Mouse (Mus musculus): ENCODE measurements at regions not wholly inside any gene's neighbourhood (a gene's known extent, or its start where the extent isn't known, plus 50 kb on each side); places are given as distances from the start of the nearest gene placed in this dataset.
"Not testable (repeated sequence)": the region's sequence is repeated elsewhere in the genome, so short reads cannot be mapped to it uniquely, and the experiment has no call there.

DNA sequence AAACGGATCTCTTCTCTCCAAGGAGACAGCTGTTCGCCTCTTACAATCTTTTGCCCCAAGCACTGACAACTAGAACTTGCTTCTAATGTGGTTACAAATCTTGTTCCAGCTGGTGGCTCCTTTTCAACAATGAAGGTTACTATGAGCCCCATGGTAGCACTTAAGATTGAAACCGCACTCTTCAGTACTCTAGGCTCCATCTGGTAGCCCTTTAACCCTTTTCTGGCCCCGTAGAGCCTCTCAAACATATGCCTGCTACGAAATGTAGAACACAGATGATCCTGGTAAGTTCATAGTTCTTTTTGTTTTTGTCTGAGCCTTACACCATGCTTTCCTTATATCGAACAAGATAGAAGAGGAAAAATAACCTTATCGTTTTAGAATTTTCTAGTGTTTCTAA lies 558.2 kb downstream of the Isl1 start:
- no peak; the same call in 1 of the 2 replicates for ATAC-seq (ENCODE audit: low FRiP score, low read depth)
- no peak overlapping the region for H3K4me2 ChIP-seq (replicated peaks)
- H3K27ac ChIP-seq = no peak overlapping the region

DNA sequence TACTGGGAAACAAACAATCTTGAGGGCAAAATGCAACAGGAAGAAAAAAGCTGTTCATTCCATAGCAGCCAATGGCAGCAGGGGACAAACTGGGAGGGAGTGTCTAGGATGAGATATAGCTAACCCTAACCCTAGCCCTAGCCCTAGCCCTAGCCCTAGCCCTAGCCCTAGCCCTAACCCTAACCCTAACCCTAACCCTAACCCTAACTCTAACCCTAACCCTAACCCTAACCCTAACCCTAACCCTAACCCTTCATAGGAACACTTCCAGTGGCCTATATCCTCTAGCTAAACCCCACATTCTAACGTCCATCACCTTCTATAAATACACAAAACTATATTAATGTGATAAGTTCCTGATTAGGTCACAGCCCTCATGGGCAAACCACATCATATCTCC lies 567.4 kb downstream of the Isl1 start:
- not testable (repeated sequence) for H3K9me3 ChIP-seq; H3K4me3 ChIP-seq; H3K27me3 ChIP-seq; H3K36me3 ChIP-seq; H3K9ac ChIP-seq; H3K4me2 ChIP-seq (replicated peaks); H3K4me1 ChIP-seq; H3K27ac ChIP-seq; ATAC-seq (ENCODE audit: low FRiP score, low read depth)
- 70% methylated on average over 1 of the region's 1 CpGs for WGBS

More for the DNA sequence above, 558.2 kb downstream of the Isl1 start:
- WGBS = 52% methylated on average over 7 of the region's 7 CpGs
- H3K9me3 ChIP-seq = no peaks in the 10 kb centered on the region
- H3K9ac ChIP-seq = no peak overlapping the region
- H3K4me1 ChIP-seq = no peaks in the 10 kb centered on the region
- H3K36me3 ChIP-seq = no peaks in the 10 kb centered on the region
- H3K27me3 ChIP-seq = no peaks in the 10 kb centered on the region
- H3K4me3 ChIP-seq = no peak overlapping the region

DNA sequence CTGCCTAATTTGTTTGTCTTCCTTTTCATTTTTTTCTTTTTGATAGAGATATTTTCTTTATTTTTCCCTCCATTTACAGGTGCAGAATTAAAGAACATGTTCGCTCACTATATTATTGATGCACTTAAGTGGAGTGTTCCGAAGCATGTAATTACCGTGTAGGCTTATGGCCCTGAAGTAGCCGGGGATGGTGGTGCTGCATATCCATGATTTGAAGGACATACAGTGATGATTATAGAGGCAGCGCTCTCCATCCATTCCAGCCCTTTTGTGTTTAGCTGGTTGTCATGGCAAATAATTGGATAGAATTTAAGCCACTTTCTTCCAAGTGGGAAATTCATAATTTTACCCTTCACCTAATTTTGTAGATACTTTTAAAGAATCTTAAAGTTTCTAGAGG lies 581.5 kb downstream of the Isl1 start:
- Histone ChIP-seq H3K27me3 (no peaks in the 10 kb centered on the region), H3K9ac (no peak overlapping the region), H3K9me3 (no peaks in the 10 kb centered on the region), H3K4me1 (no peaks in the 10 kb centered on the region), H3K27ac (no peak overlapping the region), H3K4me3 (no peak overlapping the region), H3K4me2 (replicated peaks) (no peak overlapping the region), H3K36me3 (no peaks in the 10 kb centered on the region)
- no peak for ATAC-seq (ENCODE audit: low FRiP score, low read depth)
- 87% methylated on average over 5 of the region's 5 CpGs for WGBS

- Histone ChIP-seq H3K4me2 (replicated peaks) (no peak overlapping the region), H3K4me1 (no peaks in the 10 kb centered on the region), H3K4me3 (no peak overlapping the region), H3K9ac (no peak overlapping the region), H3K27me3 (no peaks in the 10 kb centered on the region), H3K27ac (no peak overlapping the region), H3K9me3 (no peaks in the 10 kb centered on the region), H3K36me3 (no peaks in the 10 kb centered on the region)
- WGBS = 61% methylated on average over 5 of the region's 5 CpGs
- no peak for ATAC-seq (ENCODE audit: low FRiP score, low read depth)
These were observed 584.0 kb downstream of the Isl1 start for GRCm38 (mm10) chr13:115725356-115725952.

GRCm38 (mm10) chr13:115719276-115719675 lies 590.2 kb downstream of the Isl1 start:
- Histone ChIP-seq H3K4me3 (no peak overlapping the region), H3K27ac (no peak overlapping the region), H3K36me3 (no peaks in the 10 kb centered on the region), H3K9me3 (no peaks in the 10 kb centered on the region), H3K27me3 (no peaks in the 10 kb centered on the region), H3K4me1 (no peaks in the 10 kb centered on the region), H3K9ac (no peak overlapping the region), H3K4me2 (replicated peaks) (no peak overlapping the region)
- ATAC-seq (ENCODE audit: low FRiP score, low read depth) = no peak
- WGBS = 76% methylated on average over 2 of the region's 2 CpGs

DNA sequence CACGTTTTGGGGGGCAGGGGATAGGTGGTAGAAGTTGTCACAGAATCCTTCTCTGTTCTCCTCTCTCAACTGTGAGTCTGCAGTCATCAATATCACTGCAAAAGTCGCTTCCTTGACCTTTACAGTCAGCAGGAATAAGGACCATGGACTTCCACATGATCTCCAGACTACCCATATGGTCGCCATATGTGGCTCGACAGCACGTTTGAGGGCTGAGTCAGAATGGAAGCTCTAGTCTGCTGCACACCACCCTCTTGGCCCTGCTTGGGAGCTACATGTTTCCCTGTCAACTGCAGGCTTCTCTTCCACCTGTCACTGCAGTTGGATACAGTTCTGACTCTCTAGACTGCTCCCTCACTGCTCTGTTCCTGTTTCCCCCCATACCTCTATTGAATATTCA lies 590.6 kb downstream of the Isl1 start:
- 37% methylated on average over 5 of the region's 5 CpGs for WGBS
- no peaks in the 10 kb centered on the region for H3K4me1 ChIP-seq
- ATAC-seq (ENCODE audit: low FRiP score, low read depth) = no peak

GRCm38 (mm10) chr13:115696197-115696596 lies 594.4 kb upstream of the Itga1 start:
- WGBS = 8% methylated on average over 2 of the region's 2 CpGs
- no peak overlapping the region for H3K4me3 ChIP-seq
- no peaks in the 10 kb centered on the region for H3K36me3 ChIP-seq
- no peaks in the 10 kb centered on the region for H3K4me1 ChIP-seq
- ATAC-seq (ENCODE audit: low FRiP score, low read depth) = no peak
- no peak overlapping the region for H3K27ac ChIP-seq
- no peaks in the 10 kb centered on the region for H3K27me3 ChIP-seq
- no peak overlapping the region for H3K4me2 ChIP-seq (replicated peaks)
- no peaks in the 10 kb centered on the region for H3K9me3 ChIP-seq
- no peak overlapping the region for H3K9ac ChIP-seq

More for the DNA sequence above, 590.6 kb downstream of the Isl1 start:
- no peaks in the 10 kb centered on the region for H3K36me3 ChIP-seq
- H3K9me3 ChIP-seq = no peaks in the 10 kb centered on the region
- H3K4me2 ChIP-seq (replicated peaks) = no peak overlapping the region
- H3K9ac ChIP-seq = no peak overlapping the region
- H3K27ac ChIP-seq = no peak overlapping the region
- no peak overlapping the region for H3K4me3 ChIP-seq
- H3K27me3 ChIP-seq = no peaks in the 10 kb centered on the region

GRCm38 (mm10) chr13:115687426-115687825 lies 585.7 kb upstream of the Itga1 start:
- Histone ChIP-seq H3K4me2 (replicated peaks) (no peak overlapping the region), H3K9ac (no peak overlapping the region), H3K27ac (no peak overlapping the region), H3K4me1 (no peaks in the 10 kb centered on the region), H3K27me3 (no peaks in the 10 kb centered on the region), H3K4me3 (no peak overlapping the region), H3K9me3 (no peaks in the 10 kb centered on the region), H3K36me3 (no peaks in the 10 kb centered on the region)
- no peak; the same call in 1 of the 2 replicates for ATAC-seq (ENCODE audit: low FRiP score, low read depth)
- WGBS = 23% methylated on average over 4 of the region's 4 CpGs

- Histone ChIP-seq H3K27ac (no peak overlapping the region), H3K36me3 (no peaks in the 10 kb centered on the region), H3K9me3 (no peaks in the 10 kb centered on the region), H3K4me1 (no peaks in the 10 kb centered on the region), H3K9ac (no peak overlapping the region), H3K4me3 (no peak overlapping the region), H3K4me2 (replicated peaks) (no peak overlapping the region), H3K27me3 (no peaks in the 10 kb centered on the region)
- 48% methylated on average over 6 of the region's 6 CpGs for WGBS
- ATAC-seq (ENCODE audit: low FRiP score, low read depth) = no peak
These were observed 577.8 kb upstream of the Itga1 start for GRCm38 (mm10) chr13:115679591-115679990.

GRCm38 (mm10) chr13:115676836-115677235 lies 575.1 kb upstream of the Itga1 start:
- Histone ChIP-seq H3K27ac (no peak overlapping the region), H3K9ac (no peak overlapping the region), H3K27me3 (no peaks in the 10 kb centered on the region), H3K36me3 (no peaks in the 10 kb centered on the region), H3K4me2 (replicated peaks) (no peak overlapping the region), H3K4me3 (no peak overlapping the region), H3K4me1 (no peaks in the 10 kb centered on the region), H3K9me3 (no peaks in the 10 kb centered on the region)
- no peak for ATAC-seq (ENCODE audit: low FRiP score, low read depth)
- 37% methylated on average over 5 of the region's 5 CpGs for WGBS

DNA sequence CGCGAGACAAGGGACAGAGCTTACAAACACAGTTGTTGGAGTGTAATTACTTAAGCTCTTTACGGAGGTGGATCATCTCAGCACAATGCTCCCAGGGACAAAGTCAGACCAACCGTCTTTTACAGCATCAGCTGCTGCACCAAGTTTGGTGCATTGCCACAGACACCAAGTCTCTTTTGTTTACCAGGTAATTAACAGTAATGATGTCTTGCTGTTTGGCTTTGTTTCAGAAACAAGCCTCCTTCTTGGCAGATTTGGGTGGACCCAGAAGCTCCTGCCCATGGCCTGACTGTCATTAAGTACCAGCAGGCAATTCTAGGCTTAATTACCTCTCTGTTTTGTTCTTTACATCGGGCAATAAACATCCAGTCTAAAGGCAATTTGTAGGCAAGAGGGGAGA lies 572.0 kb upstream of the Itga1 start:
- WGBS = 8% methylated on average over 5 of the region's 5 CpGs
- H3K4me1 ChIP-seq = no peaks in the 10 kb centered on the region
- no peaks in the 10 kb centered on the region for H3K27me3 ChIP-seq
- no peak overlapping the region for H3K27ac ChIP-seq
- H3K9ac ChIP-seq = no peak overlapping the region
- no peak for ATAC-seq (ENCODE audit: low FRiP score, low read depth)
- H3K4me3 ChIP-seq = no peak overlapping the region
- H3K4me2 ChIP-seq (replicated peaks) = no peak overlapping the region
- H3K9me3 ChIP-seq = no peaks in the 10 kb centered on the region
- no peaks in the 10 kb centered on the region for H3K36me3 ChIP-seq

- Histone ChIP-seq H3K36me3 (no peaks in the 10 kb centered on the region), H3K27ac (no peak overlapping the region), H3K4me3 (no peak overlapping the region), H3K4me2 (replicated peaks) (no peak overlapping the region), H3K27me3 (no peaks in the 10 kb centered on the region), H3K9ac (no peak overlapping the region), H3K9me3 (no peaks in the 10 kb centered on the region), H3K4me1 (no peaks in the 10 kb centered on the region)
- 67% methylated on average over 7 of the region's 7 CpGs for WGBS
- no peak for ATAC-seq (ENCODE audit: low FRiP score, low read depth)
These were observed 569.9 kb upstream of the Itga1 start for GRCm38 (mm10) chr13:115671685-115672084.

DNA sequence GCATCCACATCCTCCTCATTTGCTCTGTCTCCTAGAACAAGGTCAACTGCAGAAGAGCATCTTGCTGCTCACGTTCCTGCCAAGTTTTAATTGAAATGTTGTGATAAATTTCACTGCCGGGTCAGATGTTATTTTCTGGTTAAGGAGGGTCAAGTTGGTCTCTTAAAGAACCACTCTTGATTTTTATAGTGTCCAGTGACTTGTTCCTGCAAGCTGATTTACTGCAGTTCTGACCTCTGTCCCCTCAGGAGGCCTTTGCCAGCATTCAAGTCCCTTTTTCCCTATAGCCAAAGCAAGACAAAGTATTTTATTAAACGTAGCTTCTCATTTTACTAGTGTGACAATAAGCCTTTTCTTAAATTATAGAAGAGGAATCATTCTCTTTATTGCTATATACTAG lies 567.8 kb upstream of the Itga1 start:
- H3K27ac ChIP-seq = no peak overlapping the region
- H3K36me3 ChIP-seq = no peaks in the 10 kb centered on the region
- H3K4me2 ChIP-seq (replicated peaks) = no peak overlapping the region
- no peaks in the 10 kb centered on the region for H3K9me3 ChIP-seq
- H3K4me3 ChIP-seq = no peak overlapping the region
- WGBS = 13% methylated on average over 3 of the region's 3 CpGs
- H3K9ac ChIP-seq = no peak overlapping the region
- H3K27me3 ChIP-seq = no peaks in the 10 kb centered on the region
- no peaks in the 10 kb centered on the region for H3K4me1 ChIP-seq
- no peak for ATAC-seq (ENCODE audit: low FRiP score, low read depth)

Data from limb, embryonic 13.5 days (tissue).